Mouse (Mus musculus): ENCODE measurements around the gene Elf2. TPM values are rescaled to one million over a fixed set of nuclear protein-coding genes. Genes with fewer than 3 reads are reported as not detected.

Gene Elf2
- polyA plus RNA-seq, 1 experiment from 2014 or later: 21.8 TPM

- Histone ChIP-seq H3K4me2 (peak overlapping the region; percentile 93), H3K9ac (peak overlapping the region; percentile 100), H3K4me1 (peaks cover 86% of the 10 kb centered on the region), H3K4me3 (peak overlapping the region; percentile 26), H3K9me3 (replicated peaks) (no peaks in the 10 kb centered on the region), H3K27ac (peak overlapping the region; percentile 98), H3K27me3 (replicated peaks) (no peaks in the 10 kb centered on the region), H3K36me3 (peaks cover 28% of the 10 kb centered on the region)
- 75% methylated on average over 9 of the region's 9 CpGs for WGBS (ENCODE audit: insufficient replicate concordance)
- no peak for ATAC-seq
Observed at GRCm38 (mm10) chr3:51228821-51229205, 111.7 kb downstream of the Elf2 start.

GRCm38 (mm10) chr3:51228038-51228820 lies 112.2 kb downstream of the Elf2 start:
- Histone ChIP-seq H3K9ac (peak overlapping the region; percentile 100), H3K4me2 (peak overlapping the region; percentile 93)
- WGBS (ENCODE audit: insufficient replicate concordance): 53% methylated on average over 10 of the region's 10 CpGs

GRCm38 (mm10) chr3:51226601-51227000 lies 113.9 kb downstream of the Elf2 start:
- ATAC-seq: no peak
- no peaks in the 10 kb centered on the region for H3K9me3 ChIP-seq (replicated peaks)
- H3K36me3 ChIP-seq: peaks cover 13% of the 10 kb centered on the region
- peaks cover 74% of the 10 kb centered on the region for H3K4me1 ChIP-seq
- peak overlapping the region; percentile 99 for H3K4me3 ChIP-seq
- peaks cover 9% of the 10 kb centered on the region; the same call in 1 of the 2 replicates for H3K27me3 ChIP-seq (replicated peaks)
- WGBS (ENCODE audit: insufficient replicate concordance): 31% methylated on average over 3 of the region's 3 CpGs
- peak overlapping the region; percentile 98 for H3K27ac ChIP-seq
- peak overlapping the region; percentile 93 for H3K4me2 ChIP-seq
- peak overlapping the region; percentile 100 for H3K9ac ChIP-seq

More at GRCm38 (mm10) chr3:51228038-51228820, 112.2 kb downstream of the Elf2 start:
- peaks cover 22% of the 10 kb centered on the region for H3K36me3 ChIP-seq
- H3K27ac ChIP-seq: peak overlapping the region; percentile 98
- no peaks in the 10 kb centered on the region for H3K27me3 ChIP-seq (replicated peaks)
- H3K4me3 ChIP-seq: peak overlapping the region; percentile 26
- H3K9me3 ChIP-seq (replicated peaks): no peaks in the 10 kb centered on the region
- H3K4me1 ChIP-seq: peaks cover 86% of the 10 kb centered on the region
- ATAC-seq: no peak

- Histone ChIP-seq H3K9me3 (replicated peaks) (no peaks in the 10 kb centered on the region), H3K4me3 (peak overlapping the region; percentile 99), H3K9ac (peak overlapping the region; percentile 100), H3K4me1 (peaks cover 67% of the 10 kb centered on the region), H3K4me2 (peak overlapping the region; percentile 93), H3K27me3 (replicated peaks) (peaks cover 12% of the 10 kb centered on the region; the same call in 1 of the 2 replicates), H3K27ac (peak overlapping the region; percentile 98), H3K36me3 (peaks cover 13% of the 10 kb centered on the region)
- WGBS (ENCODE audit: insufficient replicate concordance): 67% methylated on average over 10 of the region's 10 CpGs
- ATAC-seq: no peak
Observed at GRCm38 (mm10) chr3:51225979-51226378, 114.5 kb downstream of the Elf2 start.

GRCm38 (mm10) chr3:51225226-51225750 lies 115.2 kb downstream of the Elf2 start:
- Histone ChIP-seq H3K4me3 (peak overlapping the region; percentile 99), H3K4me2 (peak overlapping the region; percentile 93), H3K27ac (peak overlapping the region; percentile 98), H3K27me3 (replicated peaks) (peaks cover 12% of the 10 kb centered on the region; the same call in 1 of the 2 replicates), H3K9ac (peak overlapping the region; percentile 100), H3K4me1 (peaks cover 61% of the 10 kb centered on the region), H3K9me3 (replicated peaks) (no peaks in the 10 kb centered on the region), H3K36me3 (peaks cover 13% of the 10 kb centered on the region)
- 1% methylated on average over 38 of the region's 39 CpGs for WGBS (ENCODE audit: insufficient replicate concordance)
- ATAC-seq: no peak

- ATAC-seq: peak; percentile 92
- Histone ChIP-seq H3K36me3 (peaks cover 13% of the 10 kb centered on the region), H3K9ac (peak within 1 kb of the TSS; percentile 100), H3K4me3 (peak within 1 kb of the TSS; percentile 99), H3K27ac (peak within 1 kb of the TSS; percentile 98), H3K4me2 (peak within 1 kb of the TSS; percentile 93), H3K27me3 (replicated peaks) (peaks cover 12% of the 10 kb centered on the region; the same call in 1 of the 2 replicates), H3K4me1 (peaks cover 54% of the 10 kb centered on the region), H3K9me3 (replicated peaks) (no peaks in the 10 kb centered on the region)
- 2% methylated on average over 67 of the region's 100 CpGs for WGBS (ENCODE audit: insufficient replicate concordance)
Observed at GRCm38 (mm10) chr3:51224363-51225225, 115.9 kb downstream of the Elf2 start, which contains the start of gene Noct. Gene Noct (plus strand): TSS chr3:51224447.

- H3K27me3 ChIP-seq (replicated peaks): peaks cover 12% of the 10 kb centered on the region; the same call in 1 of the 2 replicates
- peak overlapping the region; percentile 93 for H3K4me2 ChIP-seq
- H3K9me3 ChIP-seq (replicated peaks): no peaks in the 10 kb centered on the region
- H3K9ac ChIP-seq: peak overlapping the region; percentile 100; the same call in 1 of the 2 replicates
- 37% methylated on average over 5 of the region's 5 CpGs for WGBS (ENCODE audit: insufficient replicate concordance)
- H3K4me3 ChIP-seq: peak overlapping the region; percentile 99
- peak overlapping the region; percentile 98; the same call in 1 of the 2 replicates for H3K27ac ChIP-seq
- peaks cover 43% of the 10 kb centered on the region for H3K4me1 ChIP-seq
- ATAC-seq: no peak
- peaks cover 6% of the 10 kb centered on the region for H3K36me3 ChIP-seq
Observed at GRCm38 (mm10) chr3:51223556-51223955, 116.9 kb downstream of the Elf2 start.

GRCm38 (mm10) chr3:51222834-51223460 lies 117.5 kb downstream of the Elf2 start:
- H3K4me1 ChIP-seq: peaks cover 37% of the 10 kb centered on the region
- peak overlapping the region; percentile 93; the same call in 1 of the 2 replicates for H3K4me2 ChIP-seq
- 49% methylated on average over 10 of the region's 10 CpGs for WGBS (ENCODE audit: insufficient replicate concordance)
- H3K9ac ChIP-seq: 0 out of 2 replicates have a peak overlapping the region, but pooled peaks have one; percentile 100
- no peak overlapping the region for H3K27ac ChIP-seq
- H3K4me3 ChIP-seq: no peak overlapping the region
- H3K27me3 ChIP-seq (replicated peaks): peaks cover 12% of the 10 kb centered on the region; the same call in 1 of the 2 replicates
- H3K9me3 ChIP-seq (replicated peaks): no peaks in the 10 kb centered on the region
- H3K36me3 ChIP-seq: 0 out of 2 replicates have a peak, but pooled peaks cover 4% of the 10 kb centered on the region
- no peak for ATAC-seq

- 70% methylated on average over 6 of the region's 6 CpGs for WGBS (ENCODE audit: insufficient replicate concordance)
Observed at GRCm38 (mm10) chr3:51222302-51222701, 118.2 kb downstream of the Elf2 start.

GRCm38 (mm10) chr3:51221847-51222246 lies 118.6 kb downstream of the Elf2 start:
- peaks cover 26% of the 10 kb centered on the region for H3K4me1 ChIP-seq
- H3K9me3 ChIP-seq (replicated peaks): no peaks in the 10 kb centered on the region
- H3K27ac ChIP-seq: no peak overlapping the region
- WGBS (ENCODE audit: insufficient replicate concordance): 74% methylated on average over 8 of the region's 8 CpGs
- H3K36me3 ChIP-seq: no peaks in the 10 kb centered on the region
- no peak for ATAC-seq
- H3K27me3 ChIP-seq (replicated peaks): peaks cover 12% of the 10 kb centered on the region; the same call in 1 of the 2 replicates
- no peak overlapping the region for H3K4me3 ChIP-seq
- H3K4me2 ChIP-seq: no peak overlapping the region
- no peak overlapping the region for H3K9ac ChIP-seq

More at GRCm38 (mm10) chr3:51222302-51222701, 118.2 kb downstream of the Elf2 start:
- H3K4me3 ChIP-seq: no peak overlapping the region
- no peak for ATAC-seq
- H3K27ac ChIP-seq: no peak overlapping the region
- no peak overlapping the region for H3K4me2 ChIP-seq
- no peak overlapping the region for H3K9ac ChIP-seq
- H3K9me3 ChIP-seq (replicated peaks): no peaks in the 10 kb centered on the region
- H3K4me1 ChIP-seq: peaks cover 31% of the 10 kb centered on the region
- H3K36me3 ChIP-seq: 0 out of 2 replicates have a peak, but pooled peaks cover under 1% of the 10 kb centered on the region
- H3K27me3 ChIP-seq (replicated peaks): peaks cover 12% of the 10 kb centered on the region; the same call in 1 of the 2 replicates

GRCm38 (mm10) chr3:51220846-51221245 lies 119.6 kb downstream of the Elf2 start:
- Histone ChIP-seq H3K4me2 (no peak overlapping the region), H3K9ac (no peak overlapping the region), H3K27me3 (replicated peaks) (peaks cover 12% of the 10 kb centered on the region; the same call in 1 of the 2 replicates), H3K4me3 (no peak overlapping the region), H3K9me3 (replicated peaks) (no peaks in the 10 kb centered on the region), H3K27ac (no peak overlapping the region), H3K36me3 (no peaks in the 10 kb centered on the region), H3K4me1 (peaks cover 16% of the 10 kb centered on the region)
- 24% methylated on average over 4 of the region's 4 CpGs for WGBS (ENCODE audit: insufficient replicate concordance)
- ATAC-seq: no peak
